Mouse (Mus musculus) MEL-GATA-1-ER (cell line): ENCODE measurements at regions not wholly inside any gene's neighbourhood (a gene's known extent, or its start where the extent isn't known, plus 50 kb on each side); places are given as distances from the start of the nearest gene placed in this dataset.

Source experiments
- DNase-seq: peaks from one replicate; pipeline ENCODE4 v3.0.0-alpha.2; 2012; ENCODE audit warnings: low read depth; ENCODE audit errors: extremely low read depth

DNA sequence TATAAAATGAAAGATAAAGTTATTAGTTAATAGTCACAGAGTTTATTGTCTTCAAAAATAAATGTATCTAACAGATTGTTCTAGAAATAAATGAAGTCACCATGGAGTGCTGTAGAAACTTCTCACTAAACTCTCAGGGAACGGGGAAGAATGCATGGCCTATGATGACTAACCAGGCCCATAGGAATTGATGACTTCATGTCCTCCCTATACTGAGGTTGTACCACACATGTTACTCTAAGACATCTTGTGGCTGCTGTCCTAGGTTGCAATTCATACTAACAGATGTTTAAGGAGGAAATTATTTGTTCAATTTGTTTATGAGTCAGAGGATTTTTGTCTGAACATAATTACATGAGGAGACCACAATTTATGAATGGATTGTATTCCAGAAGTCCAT, 459.4 kb downstream of the Pros1 start:
- DNase-seq: no peak

DNA sequence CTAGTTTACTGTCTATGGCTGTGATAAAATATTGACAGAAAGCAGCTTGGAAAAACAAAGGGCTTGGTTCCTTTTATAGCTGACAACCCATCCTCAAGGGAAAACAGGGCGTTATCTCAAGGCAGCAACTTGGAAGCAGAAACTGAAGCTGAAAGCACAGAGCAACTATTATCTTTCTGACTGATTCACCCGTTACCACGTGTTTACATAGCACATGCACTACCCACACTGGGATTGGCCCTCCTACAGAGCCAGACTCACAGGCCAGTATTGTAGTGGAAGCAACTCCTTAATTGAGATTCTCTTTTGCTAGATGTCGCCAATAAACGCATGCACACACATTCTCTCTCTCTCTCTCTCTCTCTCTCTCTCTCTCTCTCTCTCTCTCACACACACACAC, 465.5 kb downstream of the Pros1 start:
- DNase-seq: no peak

DNA sequence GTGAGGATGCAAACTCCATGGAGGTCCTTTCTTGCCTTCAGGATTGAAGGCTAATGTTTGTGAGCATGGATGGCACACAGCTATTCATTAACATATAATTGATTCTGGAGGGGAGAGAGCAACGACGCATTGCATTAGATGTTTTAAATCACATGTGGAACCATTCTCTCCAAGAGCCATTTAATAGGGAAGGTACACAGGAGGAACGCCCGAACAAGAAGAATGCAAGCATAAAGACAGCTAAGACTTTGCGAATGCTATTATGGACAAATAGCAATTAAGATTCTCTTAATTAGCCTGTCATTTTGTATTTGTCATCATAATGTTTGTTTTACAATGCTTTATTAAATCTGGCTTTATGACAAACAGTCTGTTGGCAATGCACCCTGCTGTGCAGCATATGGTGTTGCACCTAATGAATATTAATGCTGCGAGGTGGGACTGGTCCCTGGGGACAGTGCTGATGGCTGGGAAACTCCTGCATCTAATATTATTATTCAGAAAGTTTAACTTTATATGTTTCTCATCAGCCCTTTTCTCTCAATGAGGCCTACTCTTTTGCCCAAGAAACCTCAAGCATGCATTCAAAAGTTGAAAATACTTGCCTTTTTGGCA, 497.5 kb downstream of the Pros1 start:
- DNase-seq: no peak

DNA sequence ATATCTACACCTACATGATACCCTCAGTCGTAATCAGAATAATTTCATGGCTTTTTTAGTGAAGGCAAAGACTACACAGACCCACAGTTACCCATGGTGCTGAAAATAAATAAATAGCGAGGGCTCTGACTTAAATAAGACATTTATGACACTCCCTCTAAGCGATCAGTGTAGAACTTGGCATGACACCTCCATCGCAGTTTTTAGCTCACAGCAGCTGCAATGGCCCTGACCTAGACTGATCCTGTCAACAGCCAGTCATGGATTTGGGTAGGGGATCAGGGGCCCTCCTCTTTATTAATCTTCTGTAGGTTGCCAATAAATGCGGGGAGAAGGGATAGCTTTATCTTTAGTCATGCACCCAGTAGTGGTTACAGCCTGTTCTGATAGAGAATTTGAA, 494.1 kb downstream of the Epha3 start:
- DNase-seq: no peak

DNA sequence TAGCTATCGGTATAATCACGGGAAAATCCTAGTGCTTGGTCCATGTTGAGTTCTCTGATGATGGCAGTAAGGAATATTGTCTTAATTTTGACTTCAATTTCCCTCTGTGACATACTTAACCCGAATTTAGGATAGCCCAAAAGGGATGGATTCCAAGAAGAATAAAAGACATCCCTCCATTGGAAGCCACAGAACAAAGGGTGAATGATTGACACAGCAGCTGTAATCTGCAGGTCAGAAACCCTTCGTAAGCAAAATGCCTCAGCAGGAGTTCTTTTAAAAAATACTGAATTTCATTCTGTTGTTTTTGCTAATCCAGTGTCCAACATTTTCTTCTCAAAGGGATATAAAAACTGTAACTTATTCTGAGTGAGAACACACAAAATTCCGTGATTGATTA, 492.7 kb downstream of the Epha3 start:
- no peak for DNase-seq

DNA sequence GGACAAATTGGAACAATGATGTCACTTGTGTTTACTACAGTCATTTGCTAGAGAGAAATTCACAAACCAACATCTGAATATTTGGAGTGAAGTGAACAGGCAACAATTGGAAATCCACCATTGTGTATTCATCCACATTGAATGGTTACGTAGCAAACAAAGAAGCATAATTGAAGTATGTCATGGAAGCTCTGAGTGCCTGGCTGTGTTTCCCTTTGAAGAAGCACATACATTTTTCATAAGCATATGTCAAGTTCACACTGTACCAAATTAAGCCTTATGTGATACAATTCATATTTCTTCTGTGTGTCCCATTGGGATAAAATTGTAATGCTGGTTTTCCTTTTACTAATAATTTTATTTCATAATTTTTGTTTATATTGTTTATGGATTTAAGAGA, 459.0 kb downstream of the Epha3 start:
- no peak for DNase-seq

DNA sequence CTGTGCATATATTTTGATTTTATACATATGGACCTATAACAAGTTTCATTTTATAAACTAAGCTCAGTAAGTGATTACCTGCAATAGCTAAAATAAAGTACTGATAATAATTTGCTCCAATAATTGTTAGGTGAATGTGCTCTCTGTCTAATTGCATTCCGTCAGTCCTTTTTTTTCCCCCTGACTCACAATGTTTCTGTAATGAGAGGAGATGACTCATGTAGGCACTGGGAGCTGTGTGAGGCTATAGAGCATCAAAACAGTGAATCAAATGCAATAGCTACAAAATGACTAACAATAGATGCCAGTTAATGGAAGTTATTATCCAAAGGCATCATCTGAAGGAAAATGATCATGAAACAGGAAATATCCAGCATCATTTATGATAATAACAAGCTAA, 451.3 kb downstream of the Epha3 start:
- DNase-seq: no peak

DNA sequence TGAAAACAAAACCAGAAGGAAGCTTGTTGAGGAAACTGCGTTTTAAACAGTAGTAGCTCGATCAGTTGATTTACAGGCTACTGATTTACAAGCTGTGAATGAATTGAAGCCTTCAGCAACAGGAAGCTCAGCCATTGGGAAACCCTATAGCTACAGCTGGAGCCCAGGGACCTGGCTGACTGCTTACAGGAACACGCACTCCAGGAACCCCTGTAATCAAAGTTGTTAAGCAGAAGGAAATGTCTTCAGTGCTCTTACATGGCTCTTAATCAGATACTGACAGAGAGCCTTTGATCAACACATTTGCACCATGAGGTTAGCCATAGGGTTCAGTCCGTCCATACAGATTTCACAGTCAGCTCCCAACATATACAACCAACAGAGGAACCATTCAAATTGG, 411.7 kb downstream of the Epha3 start:
- DNase-seq: no peak

DNA sequence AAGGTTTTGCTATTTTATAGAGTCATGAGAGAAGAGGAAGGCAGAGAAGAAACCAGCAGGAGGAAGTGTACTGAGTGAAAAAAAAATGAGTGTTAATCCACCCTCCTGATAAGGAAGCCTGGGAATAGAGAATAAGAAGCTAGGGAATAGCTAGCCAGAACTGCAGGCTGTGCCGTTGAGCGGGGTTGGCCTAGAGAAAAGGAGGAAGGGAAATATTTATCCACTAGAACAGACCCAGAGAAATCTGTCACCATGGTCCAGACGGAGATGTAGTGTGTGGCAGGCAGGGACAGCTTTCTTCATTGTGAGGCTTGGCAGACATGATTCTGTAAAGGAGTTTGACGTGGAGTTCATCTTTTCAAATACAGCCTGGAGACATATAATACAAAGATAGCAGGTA, 397.4 kb downstream of the Epha3 start:
- no peak for DNase-seq

DNA sequence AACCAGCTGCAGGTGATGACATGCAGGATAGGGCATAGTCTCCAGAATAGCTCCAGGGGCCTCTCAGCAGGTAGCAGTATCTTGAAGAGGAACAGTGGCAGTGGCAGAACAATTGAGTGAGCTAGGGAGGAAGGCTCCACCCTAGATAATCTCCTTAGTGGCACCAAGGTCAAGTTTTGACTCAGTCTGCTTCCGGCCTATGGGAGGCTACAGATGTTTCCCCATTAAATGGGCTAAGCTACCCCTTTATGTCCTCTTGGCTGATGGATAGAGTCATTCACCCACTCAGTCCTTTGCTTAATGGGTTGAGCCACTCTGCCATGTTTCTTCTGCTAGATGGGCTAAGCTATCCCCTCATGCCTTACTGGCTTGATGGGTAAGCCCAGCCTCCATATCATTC, 395.1 kb downstream of the Epha3 start:
- DNase-seq: no peak
